Mouse (Mus musculus) heart, embryonic 16.5 days (tissue): ENCODE measurements at regions not wholly inside any gene's neighbourhood (a gene's known extent, or its start where the extent isn't known, plus 50 kb on each side); places are given as distances from the start of the nearest gene placed in this dataset.

Experiments used
- ATAC-seq: fragments of 200-750 bp; cut with Nextera tagmentation; replicated peaks from 2 replicates; pipeline ENCODE4 v1.8.0; 2017; ENCODE audit warnings: moderate number of reproducible peaks; ENCODE audit not compliant: insufficient read depth, low FRiP score; ENCODE audit errors: extremely low read depth
- H3K27ac ChIP-seq: fragments of 300-500 bp; sonication (generic); 2 replicates; pipeline ENCODE4 v1.5.1; 2014; ENCODE audit warnings: mild to moderate bottlenecking, low read length, control low read depth, moderate library complexity
- H3K27me3 ChIP-seq: fragments of 300-500 bp; sonication (generic); 2 replicates; pipeline ENCODE4 v1.6.1; 2014; ENCODE audit warnings: low read length, mixed read lengths; ENCODE audit not compliant: control insufficient read depth, insufficient read depth
- H3K36me3 ChIP-seq: fragments of 300-500 bp; sonication (generic); 2 replicates; pipeline ENCODE4 v1.6.1; 2014; ENCODE audit not compliant: control insufficient read depth, insufficient read depth
- H3K4me1 ChIP-seq: fragments of 300-500 bp; sonication (generic); 2 replicates; pipeline ENCODE4 v1.6.1; 2014; ENCODE audit warnings: low read length, mixed read lengths; ENCODE audit not compliant: control insufficient read depth, insufficient read depth
- H3K4me2 ChIP-seq: fragments of 300-500 bp; sonication (generic); 2 replicates; pipeline ENCODE4 v1.6.1; 2014; ENCODE audit warnings: low read depth, mild to moderate bottlenecking, control low read depth, low read length
- H3K4me3 ChIP-seq: fragments of 300-500 bp; sonication (generic); 2 replicates; pipeline ENCODE4 v1.5.1; 2014; ENCODE audit warnings: mild to moderate bottlenecking, control low read depth, low read length
- H3K9ac ChIP-seq: fragments of 300-500 bp; sonication (generic); 2 replicates; pipeline ENCODE4 v1.6.1; 2014; ENCODE audit warnings: low read length, control low read depth
- H3K9me3 ChIP-seq: fragments of 300-500 bp; sonication (generic); replicated peaks from 2 replicates; pipeline ENCODE4 v1.6.1; 2016; ENCODE audit warnings: low read length; ENCODE audit not compliant: control insufficient read depth
- WGBS: fragments of 180-500 bp; shearing (Covaris S2); extraction: QIAGEN DNeasy Blood & Tissue Kit; methylation state at CpG from one replicate; pipeline ENCODE4 v1.1.7; 2014; 5-methylcytosine and 5-hydroxymethylcytosine counted together

DNA sequence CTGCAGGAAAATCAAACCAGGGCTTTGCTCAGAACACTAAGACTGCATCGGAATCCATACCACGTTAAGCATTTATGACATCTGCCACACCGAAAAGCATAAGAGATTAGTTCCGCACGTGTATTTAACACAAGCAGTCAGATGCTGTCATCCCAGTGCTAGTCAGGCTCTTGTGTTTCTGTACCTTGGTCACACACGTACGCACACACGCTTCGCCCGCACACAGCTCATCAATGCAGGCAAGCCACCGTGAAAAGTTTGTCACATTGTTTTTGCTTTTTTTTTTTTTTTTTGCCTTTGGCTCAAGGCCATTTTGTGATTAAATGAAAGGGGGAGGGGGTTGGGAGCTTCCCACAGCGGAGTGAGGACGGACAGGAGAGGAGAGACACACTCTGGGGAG lies 152.1 kb upstream of the Sulf2 start:
- 75% methylated on average over 13 of the region's 13 CpGs for WGBS
- no peak overlapping the region for H3K27ac ChIP-seq
- no peaks in the 10 kb centered on the region for H3K36me3 ChIP-seq
- no peaks in the 10 kb centered on the region for H3K27me3 ChIP-seq
- no peak overlapping the region for H3K4me2 ChIP-seq
- no peak overlapping the region for H3K9ac ChIP-seq
- H3K4me1 ChIP-seq, result peaks cover 21% of the 10 kb centered on the region
- ATAC-seq, result no peak
- H3K4me3 ChIP-seq, result no peak overlapping the region
- no peaks in the 10 kb centered on the region for H3K9me3 ChIP-seq

DNA sequence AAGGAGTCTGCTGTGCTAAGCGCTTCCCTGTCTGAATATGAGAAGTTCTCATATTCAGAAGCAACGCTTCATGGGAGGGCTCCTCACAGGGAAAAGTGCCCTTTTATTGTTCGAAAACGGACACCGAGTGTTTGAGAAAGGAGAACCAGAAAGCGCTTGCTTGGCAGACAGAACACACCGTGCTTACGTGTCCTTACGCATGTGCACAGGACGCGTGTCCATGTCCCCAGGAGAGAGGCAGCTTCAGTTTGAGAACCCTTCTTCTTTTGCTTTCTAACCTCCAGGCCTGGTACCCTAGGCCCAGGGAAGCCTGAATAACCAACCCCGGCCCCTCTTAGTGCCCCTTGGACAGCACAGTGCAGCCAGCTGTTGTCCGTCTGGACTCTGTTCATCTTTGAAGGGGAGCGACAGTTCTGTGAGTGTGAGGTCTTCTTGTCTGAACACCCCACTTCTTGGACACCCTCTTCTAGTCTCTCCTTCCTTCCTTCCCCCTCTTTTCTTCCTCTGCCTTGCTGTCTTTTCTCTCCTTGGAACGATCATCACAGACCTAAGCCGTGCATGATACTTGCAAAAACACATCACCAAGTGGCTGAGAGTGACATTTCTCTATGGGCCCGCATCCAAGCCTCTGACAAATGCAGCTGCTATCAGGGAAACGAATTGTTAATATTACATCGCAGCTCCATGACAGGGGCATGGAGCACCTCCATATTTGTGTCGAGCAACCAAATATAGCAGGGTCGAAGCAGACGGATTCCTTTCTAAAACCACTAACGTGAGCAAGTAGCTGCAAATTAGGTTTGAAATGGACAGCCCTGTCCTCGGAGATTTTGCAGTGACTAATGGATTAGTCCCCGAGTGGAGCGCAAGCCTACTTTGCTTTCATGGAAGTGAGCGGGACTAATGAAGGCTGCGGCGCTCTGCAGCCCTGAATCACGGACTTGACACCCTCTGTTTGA lies 149.9 kb upstream of the Sulf2 start:
- H3K9ac ChIP-seq, result peak overlapping the region; percentile 57
- H3K9me3 ChIP-seq, result peaks cover 4% of the 10 kb centered on the region; the same call in 1 of the 2 replicates
- H3K27me3 ChIP-seq, result no peaks in the 10 kb centered on the region
- no peak overlapping the region for H3K4me2 ChIP-seq
- H3K27ac ChIP-seq, result peak overlapping the region; percentile 81
- H3K4me3 ChIP-seq, result no peak overlapping the region
- ATAC-seq, result peak; percentile 59; the same call in 1 of the 2 replicates
- H3K36me3 ChIP-seq, result no peaks in the 10 kb centered on the region
- WGBS, result 61% methylated on average over 30 of the region's 30 CpGs
- H3K4me1 ChIP-seq, result peaks cover 21% of the 10 kb centered on the region

DNA sequence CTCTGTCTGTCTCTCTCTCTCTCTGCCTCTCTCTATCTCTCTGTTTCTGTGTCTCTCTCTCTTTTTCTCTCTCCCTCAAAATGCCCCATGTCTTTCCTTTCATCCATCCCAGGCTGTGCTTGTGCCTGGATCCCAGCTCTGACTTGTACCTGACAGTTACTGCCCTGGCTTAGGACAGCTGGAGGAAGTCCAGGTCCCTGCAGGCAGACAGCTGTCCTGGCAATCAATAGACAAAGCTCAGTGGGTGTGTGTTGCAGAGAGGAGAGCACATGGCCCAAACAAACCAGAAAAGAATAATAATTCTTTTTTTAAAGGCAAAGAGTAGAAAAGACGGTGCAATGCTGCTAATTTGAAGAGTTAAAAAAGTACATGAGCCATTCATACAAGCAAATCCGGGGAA lies 148.4 kb upstream of the Sulf2 start:
- Histone ChIP-seq H3K27me3 (no peaks in the 10 kb centered on the region), H3K4me1 (peaks cover 21% of the 10 kb centered on the region)
- WGBS, result 66% methylated on average over 2 of the region's 2 CpGs

DNA sequence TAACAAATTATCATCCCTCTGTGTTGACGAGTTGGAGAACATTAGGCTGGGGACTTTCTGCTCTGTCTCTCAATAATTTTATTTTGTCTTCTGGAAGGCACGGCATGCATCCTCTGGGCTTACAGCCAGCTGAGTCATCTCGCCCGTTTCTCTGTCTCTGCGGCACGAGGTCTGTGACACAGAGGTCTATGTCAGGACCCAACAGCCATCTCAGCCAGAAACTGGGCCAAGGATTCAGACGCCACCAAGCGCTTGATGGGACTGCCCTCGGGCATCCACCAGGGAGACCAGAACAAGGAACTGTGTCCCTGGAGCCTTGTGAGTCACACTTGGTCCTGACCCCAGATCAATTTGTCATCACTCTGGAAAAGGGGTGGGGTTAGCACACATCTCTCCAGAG lies 145.7 kb upstream of the Sulf2 start:
- H3K36me3 ChIP-seq, result no peaks in the 10 kb centered on the region
- no peak for ATAC-seq
- no peak overlapping the region for H3K27ac ChIP-seq
- no peak overlapping the region for H3K4me2 ChIP-seq
- H3K27me3 ChIP-seq, result no peaks in the 10 kb centered on the region
- 39% methylated on average over 9 of the region's 9 CpGs for WGBS
- H3K4me3 ChIP-seq, result no peak overlapping the region
- no peak overlapping the region for H3K9ac ChIP-seq
- H3K9me3 ChIP-seq, result peaks cover 4% of the 10 kb centered on the region; the same call in 1 of the 2 replicates
- peaks cover 18% of the 10 kb centered on the region for H3K4me1 ChIP-seq

More for the DNA sequence above, 148.4 kb upstream of the Sulf2 start:
- Histone ChIP-seq H3K9me3 (peaks cover 4% of the 10 kb centered on the region; the same call in 1 of the 2 replicates), H3K4me3 (no peak overlapping the region), H3K36me3 (no peaks in the 10 kb centered on the region), H3K27ac (no peak overlapping the region), H3K9ac (no peak overlapping the region), H3K4me2 (no peak overlapping the region)
- ATAC-seq, result no peak

DNA sequence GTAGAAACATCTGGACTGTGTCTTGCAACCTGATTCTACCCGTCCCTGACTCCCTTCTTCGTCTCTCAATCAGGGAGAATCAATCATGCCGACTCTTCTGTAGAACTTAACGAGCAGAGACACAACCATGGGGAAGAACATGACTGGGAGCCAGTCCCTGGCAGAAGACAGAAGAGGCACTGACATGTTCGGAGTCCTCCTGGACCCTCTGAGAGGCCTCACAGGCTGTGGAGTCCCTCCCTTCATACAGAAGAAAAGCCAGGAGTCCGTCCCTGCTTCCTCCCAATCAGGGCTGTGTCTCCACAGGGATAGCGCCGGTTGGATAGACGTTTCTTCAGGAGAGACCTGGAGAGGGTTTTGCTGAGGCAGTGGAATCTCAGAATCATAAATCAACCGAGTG lies 139.2 kb upstream of the Sulf2 start:
- no peaks in the 10 kb centered on the region for H3K9me3 ChIP-seq
- H3K9ac ChIP-seq, result no peak overlapping the region
- no peak overlapping the region for H3K4me2 ChIP-seq
- H3K4me1 ChIP-seq, result peaks cover 17% of the 10 kb centered on the region
- WGBS, result 60% methylated on average over 10 of the region's 10 CpGs
- no peak overlapping the region for H3K4me3 ChIP-seq
- no peaks in the 10 kb centered on the region for H3K36me3 ChIP-seq
- H3K27me3 ChIP-seq, result no peaks in the 10 kb centered on the region
- H3K27ac ChIP-seq, result no peak overlapping the region
- no peak for ATAC-seq

DNA sequence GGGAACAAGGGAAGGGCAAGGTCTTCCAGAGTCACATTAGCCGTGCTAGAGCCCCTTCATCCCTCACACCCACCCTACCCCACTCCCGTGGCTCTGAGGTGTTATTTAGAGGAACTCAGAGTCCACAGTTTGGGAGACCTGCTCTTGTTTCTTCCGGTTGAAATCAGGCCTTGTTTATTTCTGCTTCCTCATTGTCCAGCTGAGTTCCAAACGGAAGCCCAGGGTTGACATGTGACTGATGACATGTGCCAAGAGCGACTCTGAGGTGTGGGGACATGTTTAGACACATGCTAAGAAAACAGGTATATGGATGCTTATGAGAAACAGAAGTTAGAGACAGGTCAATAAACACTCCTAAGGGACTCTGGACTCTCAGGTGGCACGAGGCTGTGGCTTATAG lies 137.5 kb upstream of the Sulf2 start:
- Histone ChIP-seq H3K4me2 (no peak overlapping the region), H3K9ac (no peak overlapping the region), H3K4me3 (no peak overlapping the region), H3K36me3 (no peaks in the 10 kb centered on the region), H3K27me3 (no peaks in the 10 kb centered on the region), H3K9me3 (no peaks in the 10 kb centered on the region), H3K4me1 (peaks cover 17% of the 10 kb centered on the region), H3K27ac (no peak overlapping the region)
- ATAC-seq, result no peak
- WGBS, result 65% methylated on average over 6 of the region's 6 CpGs

DNA sequence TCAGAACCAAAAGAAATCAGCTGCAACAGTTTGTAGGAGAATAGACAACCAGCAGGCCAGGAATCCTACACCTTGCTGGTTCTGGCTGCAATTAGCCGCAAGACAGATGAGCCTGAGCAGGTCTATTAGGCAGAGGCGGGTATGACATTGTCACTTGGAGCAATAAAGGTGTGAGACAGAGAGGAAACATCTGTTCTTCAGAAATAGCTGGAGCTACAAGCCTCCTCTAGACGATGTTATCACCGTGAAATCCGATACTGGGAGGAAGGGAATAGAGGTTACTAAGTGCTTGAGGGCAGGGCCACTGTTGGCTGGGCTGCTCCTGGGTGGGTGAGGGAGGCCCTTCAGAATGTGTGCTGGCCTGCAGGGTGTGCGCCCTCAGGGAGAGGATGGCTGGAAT lies 135.8 kb upstream of the Sulf2 start:
- Histone ChIP-seq H3K9me3 (no peaks in the 10 kb centered on the region), H3K27me3 (no peaks in the 10 kb centered on the region), H3K4me1 (peaks cover 17% of the 10 kb centered on the region), H3K36me3 (no peaks in the 10 kb centered on the region), H3K4me3 (no peak overlapping the region), H3K4me2 (no peak overlapping the region), H3K9ac (no peak overlapping the region; the same call in 1 of the 2 replicates), H3K27ac (no peak overlapping the region)
- 17% methylated on average over 6 of the region's 6 CpGs for WGBS
- ATAC-seq, result peak; percentile 77

DNA sequence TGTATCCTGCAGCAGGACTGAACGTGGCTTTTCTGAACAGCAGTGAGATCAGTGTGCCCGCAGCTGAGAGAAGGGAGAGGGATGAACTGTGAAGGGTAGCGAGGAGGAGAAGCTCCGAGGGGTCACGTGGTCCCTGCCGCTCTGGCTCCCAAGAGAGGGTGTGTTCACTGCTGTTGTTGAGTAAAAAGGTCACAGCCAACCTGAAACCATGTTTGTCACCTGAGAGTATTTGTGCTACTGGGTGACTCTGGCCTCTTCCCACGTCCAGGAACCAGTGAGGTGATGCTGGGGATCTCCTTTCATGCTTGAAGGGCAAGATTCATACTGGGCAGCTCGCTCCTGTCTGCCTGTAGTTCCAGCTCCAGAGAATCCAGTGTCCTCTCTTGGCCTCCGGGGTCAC lies 135.4 kb upstream of the Sulf2 start:
- Histone ChIP-seq H3K9ac (no peak overlapping the region), H3K4me2 (no peak overlapping the region), H3K36me3 (no peaks in the 10 kb centered on the region), H3K4me1 (peaks cover 17% of the 10 kb centered on the region), H3K9me3 (no peaks in the 10 kb centered on the region), H3K27me3 (no peaks in the 10 kb centered on the region), H3K27ac (no peak overlapping the region), H3K4me3 (no peak overlapping the region)
- WGBS, result 43% methylated on average over 9 of the region's 9 CpGs
- ATAC-seq, result no peak

DNA sequence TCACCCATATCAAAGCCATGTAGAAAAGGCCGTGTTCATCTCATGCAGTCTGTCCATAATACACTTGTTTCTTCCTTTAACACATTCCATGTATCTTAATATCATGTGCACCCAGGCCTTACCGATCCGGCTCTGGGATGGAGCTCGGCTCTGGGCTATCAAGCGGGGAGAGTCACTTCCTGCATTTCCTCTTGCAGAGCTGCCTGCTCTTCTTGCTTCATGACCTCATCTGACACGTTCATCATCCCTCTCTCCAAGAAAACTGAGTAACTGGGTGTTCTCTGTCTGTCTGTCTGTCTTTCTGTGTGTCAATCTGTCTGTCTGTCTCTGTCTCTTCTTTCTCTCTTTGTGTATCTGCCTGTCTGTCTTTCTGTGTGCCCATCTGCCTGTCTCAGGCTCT lies 133.7 kb upstream of the Sulf2 start:
- no peaks in the 10 kb centered on the region for H3K9me3 ChIP-seq
- no peak overlapping the region for H3K4me3 ChIP-seq
- peaks cover 17% of the 10 kb centered on the region for H3K4me1 ChIP-seq
- no peaks in the 10 kb centered on the region for H3K36me3 ChIP-seq
- H3K9ac ChIP-seq, result no peak overlapping the region
- no peak for ATAC-seq
- H3K27me3 ChIP-seq, result no peaks in the 10 kb centered on the region
- no peak overlapping the region for H3K27ac ChIP-seq
- no peak overlapping the region for H3K4me2 ChIP-seq
- WGBS, result 56% methylated on average over 6 of the region's 6 CpGs
